Mouse (Mus musculus) embryo, embryonic 10.5 days (tissue): ENCODE measurements around the gene Cd244a.

ENCODE experiments used
- DNase-seq: peaks from one replicate; pipeline ENCODE4 v3.0.0-alpha.2; 2015; ENCODE audit warnings: low spot score

The Cd244a gene

DNA sequence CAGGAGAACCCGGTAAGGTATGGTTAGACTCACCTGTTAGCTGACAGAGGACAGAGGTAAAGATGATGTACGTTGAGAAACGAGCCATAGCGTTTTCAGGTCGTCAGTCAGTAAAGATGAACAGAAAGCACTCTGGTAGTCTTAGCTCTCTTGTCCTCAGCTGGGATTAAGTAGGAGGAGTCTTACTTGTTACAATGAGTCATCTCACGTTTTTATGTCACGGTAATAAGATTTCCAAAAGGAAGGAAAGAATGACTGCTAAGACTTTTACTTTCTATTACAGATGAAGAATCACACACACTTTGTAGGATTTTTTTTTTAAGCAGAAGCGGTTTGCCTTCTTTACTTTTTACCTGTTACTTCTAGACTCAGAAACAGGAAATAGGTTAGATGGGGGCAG, 89.8 kb downstream of the Cd244a start:
- no peak for DNase-seq

- no peak for DNase-seq
Observed at GRCm38 (mm10) chr1:171652734-171653133, 93.7 kb downstream of the Cd244a start, which contains the start of gene Slamf7. Slamf7 (minus strand) TSS chr1:171653035.

- no peak for DNase-seq
Observed at GRCm38 (mm10) chr1:171658561-171658991, 99.6 kb downstream of the Cd244a start.
